Mouse (Mus musculus): ENCODE data around the gene Tspan13. TPM values are rescaled to one million over a fixed set of nuclear protein-coding genes. Genes with fewer than 3 reads are reported as not detected.

The Tspan13 gene
- polyA plus RNA-seq, 1 experiment: 56.8 TPM

GRCm38 (mm10) chr12:36019572-36019971 is 22.7 kb downstream of the Tspan13 start:
- Histone ChIP-seq H3K4me3 (replicated peaks) (no peak overlapping the region), H3K27me3 (replicated peaks) (no peaks in the 10 kb centered on the region), H3K36me3 (replicated peaks; ENCODE audit: low read length) (peaks cover 47% of the 10 kb centered on the region), H3K9me3 (no peaks in the 10 kb centered on the region; the same call in 1 of the 2 replicates), H3K4me1 (peaks cover 33% of the 10 kb centered on the region)
- no peak for TF ChIP-seq FLI1 (IDR thresholded peaks at IDR 0.05; ENCODE audit: low read length)
- TF ChIP-seq GATA1 (IDR thresholded peaks at IDR 0.05; ENCODE audit: borderline replicate concordance, low read length): no peak

- no peak for TF ChIP-seq FLI1 (IDR thresholded peaks at IDR 0.05; ENCODE audit: low read length)
- no peak for TF ChIP-seq GATA1 (IDR thresholded peaks at IDR 0.05; ENCODE audit: borderline replicate concordance, low read length)
- Histone ChIP-seq H3K27me3 (replicated peaks) (no peaks in the 10 kb centered on the region), H3K9me3 (no peaks in the 10 kb centered on the region; the same call in 1 of the 2 replicates), H3K4me1 (peaks cover 27% of the 10 kb centered on the region), H3K36me3 (replicated peaks; ENCODE audit: low read length) (peaks cover 49% of the 10 kb centered on the region), H3K4me3 (replicated peaks) (no peak overlapping the region)
Measured at GRCm38 (mm10) chr12:36017791-36018190, 24.5 kb downstream of the Tspan13 start.

GRCm38 (mm10) chr12:36013216-36013910 is 28.9 kb downstream of the Tspan13 start:
- H3K4me3 ChIP-seq (replicated peaks): no peak overlapping the region
- peaks cover 28% of the 10 kb centered on the region for H3K36me3 ChIP-seq (replicated peaks; ENCODE audit: low read length)
- H3K27me3 ChIP-seq (replicated peaks): no peaks in the 10 kb centered on the region
- H3K9me3 ChIP-seq: no peaks in the 10 kb centered on the region; the same call in 1 of the 2 replicates
- TF ChIP-seq GATA1 (IDR thresholded peaks at IDR 0.05; ENCODE audit: borderline replicate concordance, low read length) (no peak), FLI1 (IDR thresholded peaks at IDR 0.05; ENCODE audit: low read length) (no peak)
- no peaks in the 10 kb centered on the region; the same call in 1 of the 2 replicates for H3K4me1 ChIP-seq

GRCm38 (mm10) chr12:36008364-36009047 is 33.8 kb downstream of the Tspan13 start:
- H3K4me1 ChIP-seq: peaks cover 4% of the 10 kb centered on the region
- no peaks in the 10 kb centered on the region for H3K27me3 ChIP-seq (replicated peaks)
- H3K9me3 ChIP-seq: no peaks in the 10 kb centered on the region
- no peak overlapping the region for H3K4me3 ChIP-seq (replicated peaks)
- no peaks in the 10 kb centered on the region for H3K36me3 ChIP-seq (replicated peaks; ENCODE audit: low read length)
- no peak for TF ChIP-seq GATA1 (IDR thresholded peaks at IDR 0.05; ENCODE audit: borderline replicate concordance, low read length)
- no peak for TF ChIP-seq FLI1 (IDR thresholded peaks at IDR 0.05; ENCODE audit: low read length)

GRCm38 (mm10) chr12:36007581-36007980 is 34.7 kb downstream of the Tspan13 start:
- H3K4me3 ChIP-seq (replicated peaks): no peak overlapping the region
- no peaks in the 10 kb centered on the region for H3K9me3 ChIP-seq
- H3K27me3 ChIP-seq (replicated peaks): no peaks in the 10 kb centered on the region
- peaks cover 4% of the 10 kb centered on the region for H3K4me1 ChIP-seq
- TF ChIP-seq FLI1 (IDR thresholded peaks at IDR 0.05; ENCODE audit: low read length): no peak
- TF ChIP-seq GATA1 (IDR thresholded peaks at IDR 0.05; ENCODE audit: borderline replicate concordance, low read length): no peak
- no peaks in the 10 kb centered on the region for H3K36me3 ChIP-seq (replicated peaks; ENCODE audit: low read length)

GRCm38 (mm10) chr12:36004714-36005113 is 37.6 kb downstream of the Tspan13 start:
- peaks cover 3% of the 10 kb centered on the region for H3K27me3 ChIP-seq (replicated peaks)

GRCm38 (mm10) chr12:35995799-35996198 is 46.5 kb downstream of the Tspan13 start:
- Histone ChIP-seq H3K4me1 (no peaks in the 10 kb centered on the region), H3K27me3 (replicated peaks) (peaks cover 16% of the 10 kb centered on the region), H3K9me3 (no peaks in the 10 kb centered on the region)

More at GRCm38 (mm10) chr12:36004714-36005113, 37.6 kb downstream of the Tspan13 start:
- Histone ChIP-seq H3K4me1 (peaks cover 15% of the 10 kb centered on the region), H3K4me3 (replicated peaks) (no peak overlapping the region), H3K36me3 (replicated peaks; ENCODE audit: low read length) (no peaks in the 10 kb centered on the region), H3K9me3 (no peaks in the 10 kb centered on the region)
- no peak for TF ChIP-seq GATA1 (IDR thresholded peaks at IDR 0.05; ENCODE audit: borderline replicate concordance, low read length)
- no peak for TF ChIP-seq FLI1 (IDR thresholded peaks at IDR 0.05; ENCODE audit: low read length)

GRCm38 (mm10) chr12:35994098-35994497 is 48.2 kb downstream of the Tspan13 start:
- no peak for TF ChIP-seq FLI1 (IDR thresholded peaks at IDR 0.05; ENCODE audit: low read length)
- TF ChIP-seq GATA1 (IDR thresholded peaks at IDR 0.05; ENCODE audit: borderline replicate concordance, low read length): no peak
- H3K4me1 ChIP-seq: no peaks in the 10 kb centered on the region
- no peaks in the 10 kb centered on the region for H3K36me3 ChIP-seq (replicated peaks; ENCODE audit: low read length)
- no peak overlapping the region for H3K4me3 ChIP-seq (replicated peaks)
- no peaks in the 10 kb centered on the region for H3K9me3 ChIP-seq
- H3K27me3 ChIP-seq (replicated peaks): peaks cover 16% of the 10 kb centered on the region

More at GRCm38 (mm10) chr12:35995799-35996198, 46.5 kb downstream of the Tspan13 start:
- no peak overlapping the region for H3K4me3 ChIP-seq (replicated peaks)
- TF ChIP-seq GATA1 (IDR thresholded peaks at IDR 0.05; ENCODE audit: borderline replicate concordance, low read length): no peak
- no peak for TF ChIP-seq FLI1 (IDR thresholded peaks at IDR 0.05; ENCODE audit: low read length)
- H3K36me3 ChIP-seq (replicated peaks; ENCODE audit: low read length): no peaks in the 10 kb centered on the region

GRCm38 (mm10) chr12:35993583-35993982 is 48.7 kb downstream of the Tspan13 start:
- Histone ChIP-seq H3K36me3 (replicated peaks; ENCODE audit: low read length) (no peaks in the 10 kb centered on the region), H3K9me3 (no peaks in the 10 kb centered on the region), H3K4me1 (no peaks in the 10 kb centered on the region), H3K27me3 (replicated peaks) (peaks cover 14% of the 10 kb centered on the region), H3K4me3 (replicated peaks) (no peak overlapping the region)
- TF ChIP-seq FLI1 (IDR thresholded peaks at IDR 0.05; ENCODE audit: low read length) (no peak), GATA1 (IDR thresholded peaks at IDR 0.05; ENCODE audit: borderline replicate concordance, low read length) (no peak)

- no peak for TF ChIP-seq GATA1 (IDR thresholded peaks at IDR 0.05; ENCODE audit: borderline replicate concordance, low read length)
- TF ChIP-seq FLI1 (IDR thresholded peaks at IDR 0.05; ENCODE audit: low read length): no peak
- peaks cover 10% of the 10 kb centered on the region for H3K27me3 ChIP-seq (replicated peaks)
- no peak within 1 kb of the TSS for H3K4me3 ChIP-seq (replicated peaks)
Measured at GRCm38 (mm10) chr12:35992711-35993110, 49.6 kb downstream of the Tspan13 start, which contains the start of gene Agr2. Agr2 (plus strand) TSS chr12:35992907.

More at GRCm38 (mm10) chr12:35992711-35993110, 49.6 kb downstream of the Tspan13 start, which contains the start of gene Agr2:
- Histone ChIP-seq H3K36me3 (replicated peaks; ENCODE audit: low read length) (no peaks in the 10 kb centered on the region), H3K4me1 (no peaks in the 10 kb centered on the region), H3K9me3 (no peaks in the 10 kb centered on the region)
